Mouse (Mus musculus) bone marrow, adult 2 months (tissue): ENCODE data around the gene Naa80.

Source experiments
- CTCF ChIP-seq: fragments of 200-500 bp; IDR thresholded peaks from 2 replicates; pipeline ENCODE4 v1.5.1; 2011; ENCODE audit warnings: low read length, control low read depth; ENCODE audit not compliant: control insufficient read depth, insufficient read depth
- POLR2A ChIP-seq: fragments of 200-500 bp; IDR thresholded peaks from 2 replicates; pipeline ENCODE4 v1.6.1; 2011; ENCODE audit warnings: low read depth, mild to moderate bottlenecking, control low read depth, low read length, borderline replicate concordance; ENCODE audit not compliant: control insufficient read depth

- no peak for TF ChIP-seq CTCF
- TF ChIP-seq POLR2A: no peak
Measured at GRCm38 (mm10) chr9:107534408-107535202, 44.1 kb upstream of the Naa80 start.
